ENCODE assay signal across 8 mouse cellular contexts in genomic region chr5:120605241-120605661, GRCm38 (mm10). TPM values are rescaled to one million over a fixed set of nuclear protein-coding genes. Genes with fewer than 3 reads are reported as not detected.
DNase-seq lines count a peak whose midpoint lies in the region; ATAC-seq and TF ChIP-seq lines count a peak whose summit lies in the region.

No protein-coding gene starts in this region.

- peaks cover 3% of the 10 kb centered on the region; the same call in 1 of the 2 replicates for H3K36me3 ChIP-seq in liver, embryonic 11.5 days (ENCODE audit: control insufficient read depth, insufficient read depth, low read length)

- no peaks in the 10 kb centered on the region for H3K9me3 ChIP-seq in liver, embryonic 11.5 days (ENCODE audit: control insufficient read depth, low read length)

- no peaks in the 10 kb centered on the region for H3K27me3 ChIP-seq in liver, embryonic 11.5 days (replicated peaks; ENCODE audit: control insufficient read depth, insufficient read depth, low read length)

- peak; percentile 31 for DNase-seq in embryo, embryonic 11 days
- DNase-seq in embryo, embryonic 9.5 days (ENCODE audit: extremely low spot score), result no peak
- peak; percentile 57 for DNase-seq in 3T3-L1 (ENCODE audit: low read depth, low spot score)
- DNase-seq in liver, embryonic 11.5 days (ENCODE audit: low spot score), result no peak
- no peak for DNase-seq in gastrocnemius, postnatal 4 days (ENCODE audit: low spot score in 2 of 2)
- DNase-seq in adrenal gland, postnatal 14 days, result no peak
- no peak for DNase-seq in testis, postnatal 10 days (ENCODE audit: low spot score)

- peak overlapping the region; percentile 11; the same call in 1 of the 2 replicates for H3K27ac ChIP-seq in embryonic fibroblast, embryonic 13.5 days (ENCODE audit: insufficient read depth, low read length)
- H3K27ac ChIP-seq in liver, embryonic 11.5 days (ENCODE audit: low read depth, low read length), result peak overlapping the region; percentile 19; the same call in 1 of the 2 replicates

- 0 out of 2 replicates have a peak, but pooled peaks have one; percentile 11 for TF ChIP-seq POLR2A in embryonic fibroblast, embryonic 13.5 days (IDR thresholded peaks at IDR 0.05; ENCODE audit: low read depth, low read length)

- peak; percentile 19; the same call in 1 of the 2 replicates for ATAC-seq in liver, embryonic 11.5 days (replicated peaks; ENCODE audit: low FRiP score)

- peak overlapping the region; percentile 17; the same call in 1 of the 2 replicates for H3K4me3 ChIP-seq in embryonic fibroblast, embryonic 13.5 days (ENCODE audit: insufficient read depth, low read length)
- H3K4me3 ChIP-seq in liver, embryonic 11.5 days (ENCODE audit: low read depth, low read length), result peak overlapping the region; percentile 34

- TF ChIP-seq CTCF in embryonic fibroblast, embryonic 13.5 days (IDR thresholded peaks at IDR 0.05; ENCODE audit: borderline replicate concordance, insufficient read depth, low read length), result no peak

- WGBS in liver, embryonic 11.5 days, result 4% methylated on average over 10 of the region's 10 CpGs

- peak overlapping the region; percentile 70 for H3K4me2 ChIP-seq in liver, embryonic 11.5 days

- H3K4me1 ChIP-seq in embryonic fibroblast, embryonic 13.5 days (ENCODE audit: control insufficient read depth, insufficient read depth, low read length), result no peaks in the 10 kb centered on the region
- H3K4me1 ChIP-seq in liver, embryonic 11.5 days (replicated peaks; ENCODE audit: control insufficient read depth, insufficient read depth, low read length), result peaks cover 23% of the 10 kb centered on the region

- H3K9ac ChIP-seq in liver, embryonic 11.5 days (ENCODE audit: low read depth, low read length), result peak overlapping the region; percentile 41

RNA-seq across cellular contexts. Expression of gene Rita1, which starts 7.1 kb away (rescaled TPM):
- 8.5 and 8.8 TPM in 2 replicates for polyA plus RNA-seq in embryonic fibroblast, embryonic 13.5 days (2011; ENCODE audit: insufficient read length, low read depth, missing spikeins)
- polyA plus RNA-seq in liver, embryonic 11.5 days (2014; fragmentation: Nextera tagmentation; extraction: Ambion mirVana), result 9.0 and 13.1 TPM in 2 replicates
- total RNA-seq in gastrocnemius, postnatal 4 days (2021), result 1 to 10 TPM; 6.1 to 7.2 TPM
- total RNA-seq in adrenal gland, postnatal 14 days (2021), result 15.6 and 16.0 TPM in 2 replicates

RNA-seq across cellular contexts. Expression of gene Ddx54, which starts 7.3 kb away (rescaled TPM):
- polyA plus RNA-seq in embryonic fibroblast, embryonic 13.5 days (2011; ENCODE audit: insufficient read length, low read depth, missing spikeins), result 39.3 and 43.0 TPM in 2 replicates
- 46.7 and 47.0 TPM in 2 replicates for polyA plus RNA-seq in liver, embryonic 11.5 days (2014; fragmentation: Nextera tagmentation; extraction: Ambion mirVana)
- 10 to 100 TPM; 28.5 to 29.5 TPM for total RNA-seq in gastrocnemius, postnatal 4 days (2021)
- total RNA-seq in adrenal gland, postnatal 14 days (2021), result 38.6 and 45.9 TPM in 2 replicates

RNA-seq across cellular contexts. Expression of gene Iqcd, which starts 16.4 kb away (rescaled TPM):
- 0.44 TPM in 1 of 2 replicates, not detected in the other for polyA plus RNA-seq in embryonic fibroblast, embryonic 13.5 days (2011; ENCODE audit: insufficient read length, low read depth, missing spikeins)
- polyA plus RNA-seq in liver, embryonic 11.5 days (2014; fragmentation: Nextera tagmentation; extraction: Ambion mirVana), result 1.3 and 1.5 TPM in 2 replicates
- total RNA-seq in gastrocnemius, postnatal 4 days (2021), result under 1 TPM; 0.16 to 0.37 TPM
- 0.30 and 0.48 TPM in 2 replicates for total RNA-seq in adrenal gland, postnatal 14 days (2021)

RNA-seq across cellular contexts. Expression of gene Tpcn1, which starts 16.8 kb away (rescaled TPM):
- polyA plus RNA-seq in embryonic fibroblast, embryonic 13.5 days (2011; ENCODE audit: insufficient read length, low read depth, missing spikeins), result 22.2 and 29.1 TPM in 2 replicates
- 27.4 and 29.7 TPM in 2 replicates for polyA plus RNA-seq in liver, embryonic 11.5 days (2014; fragmentation: Nextera tagmentation; extraction: Ambion mirVana)
- 10 to 100 TPM; 77.7 to 81.3 TPM for total RNA-seq in gastrocnemius, postnatal 4 days (2021)
- 56.5 and 57.5 TPM in 2 replicates for total RNA-seq in adrenal gland, postnatal 14 days (2021)

RNA-seq across cellular contexts. Expression of gene Cfap73, which starts 28.8 kb away (rescaled TPM):
- not detected in 2 replicates for polyA plus RNA-seq in embryonic fibroblast, embryonic 13.5 days (2011; ENCODE audit: insufficient read length, low read depth, missing spikeins)
- not detected in 2 replicates for polyA plus RNA-seq in liver, embryonic 11.5 days (2014; fragmentation: Nextera tagmentation; extraction: Ambion mirVana)
- total RNA-seq in gastrocnemius, postnatal 4 days (2021), result not detected
- total RNA-seq in adrenal gland, postnatal 14 days (2021), result 0.63 and 0.98 TPM in 2 replicates

Comparison
In these comparisons a context has a peak if more than half of its experiments do, and no peak if none do; other contexts are left out.
1. DNase-seq: peak in embryo, embryonic 11 days (single experiment) and 3T3-L1 (single experiment); none in embryo, embryonic 9.5 days (single experiment), liver, embryonic 11.5 days (single experiment), gastrocnemius, postnatal 4 days (0 of 2), adrenal gland, postnatal 14 days (single experiment) and testis, postnatal 10 days (single experiment).